ENCODE assay signal across 9 mouse cellular contexts in genomic region chr6:120773149-120773628, GRCm38 (mm10). TPM values are rescaled to one million over a fixed set of nuclear protein-coding genes. Genes with fewer than 3 reads are reported as not detected.
DNase-seq lines count a peak whose midpoint lies in the region.
"Had no signal": no experiment of that assay in that cellular context is flagged by ENCODE, and none has a peak within 500 bp of the region (broad histone marks: within the 10 kb centered on the region; RNA-seq: fewer than 3 reads in every experiment).

TSS of gene Slc25a18 (plus strand) at chr6:120773578.

- intact Hi-C loops in left cerebral cortex, postnatal 14 days (cut with DNase I) = no loop called here

- DNase-seq in right cerebral cortex, adult 18-20 months = peak; percentile 51
- DNase-seq in right cerebral cortex, postnatal 36 days (ENCODE audit: low spot score in 2 of 2) = no peak
- peak; percentile 39 to 41 for DNase-seq in frontal cortex, postnatal 10 days (ENCODE audit: low spot score in 2 of 2)
- peak; percentile 45 to 53 for DNase-seq in left cerebral cortex, postnatal 14 days (ENCODE audit: low spot score in 2 of 2)
- DNase-seq in right cerebral cortex, postnatal 4 days = peak; percentile 19
- no peak for DNase-seq in spleen, postnatal 36 days (ENCODE audit: low spot score in 2 of 2)
- no peak for DNase-seq in ovary, postnatal 14 days (ENCODE audit: low spot score)

RNA-seq across cellular contexts. Expression of gene Slc25a18, which starts in this region (rescaled TPM):
- 10 to 100 TPM; 46.9 to 50.1 TPM for total RNA-seq in left cerebral cortex, postnatal 14 days (2021)
- total RNA-seq: common myeloid progenitor, adult 5-6 weeks; megakaryocyte-erythroid progenitor cell, adult 5-6 weeks had no signal

Comparison
In these comparisons a context has a peak if more than half of its experiments do, and no peak if none do; other contexts are left out.
1. DNase-seq: peak in right cerebral cortex, adult 18-20 months (single experiment), frontal cortex, postnatal 10 days (2 of 2), left cerebral cortex, postnatal 14 days (2 of 2) and right cerebral cortex, postnatal 4 days (single experiment); none in right cerebral cortex, postnatal 36 days (0 of 2), spleen, postnatal 36 days (0 of 2) and ovary, postnatal 14 days (single experiment).